Mouse (Mus musculus) myocyte (in vitro differentiated cells): ENCODE measurements around the gene Tnik. TPM values are rescaled to one million over a fixed set of nuclear protein-coding genes. Genes with fewer than 3 reads are reported as not detected.

Experiments used
- H3K27me3 ChIP-seq: one replicate; pipeline ENCODE4 v1.6.1; 2011; ENCODE audit not compliant: control insufficient read depth, insufficient read depth, insufficient read length
- H3K36me3 ChIP-seq: one replicate; pipeline ENCODE4 v1.6.1; 2011; ENCODE audit not compliant: control insufficient read depth, insufficient read depth
- H3K4me2 ChIP-seq: one replicate; pipeline ENCODE4 v1.6.1; 2011; ENCODE audit warnings: low read depth, control low read depth
- H3K4me3 ChIP-seq: one replicate; pipeline ENCODE4 v1.5.1; 2011; ENCODE audit warnings: mild to moderate bottlenecking, control low read depth, moderate library complexity
- H3K79me2 ChIP-seq: one replicate; pipeline ENCODE4 v1.6.1; 2011; ENCODE audit not compliant: control insufficient read depth, insufficient read depth
- H3ac ChIP-seq: one replicate; pipeline ENCODE4 v1.6.1; 2011; ENCODE audit not compliant: control insufficient read depth, insufficient read length
- CEBPB ChIP-seq: IDR thresholded peaks from 2 replicates; pipeline ENCODE4 v1.6.1; 2011; ENCODE audit warnings: mild to moderate bottlenecking, moderate library complexity; ENCODE audit not compliant: poor library complexity, insufficient read depth, severe bottlenecking
- E2F4 ChIP-seq: IDR thresholded peaks from one replicate; pipeline ENCODE4 v1.6.1; 2011; ENCODE audit warnings: mild to moderate bottlenecking, control low read depth, moderate library complexity; ENCODE audit not compliant: insufficient read depth
- MAX ChIP-seq: IDR thresholded peaks from one replicate; pipeline ENCODE4 v1.6.1; 2011; ENCODE audit warnings: low read depth, mild to moderate bottlenecking, control low read depth
- MYOD1 ChIP-seq, 3 experiments: IDR thresholded peaks; one replicate each; pipeline ENCODE4 v1.6.1; 2011; ENCODE audit warnings: control low read depth in 2 of 3, low read depth in 2 of 3, mild to moderate bottlenecking in 2 of 3, moderate library complexity in 1 of 3; ENCODE audit not compliant: insufficient read length in 2 of 3, control insufficient read depth in 1 of 3
- MYOG ChIP-seq, 3 experiments: IDR thresholded peaks; one replicate each; pipeline ENCODE4 v1.6.1; 2011; ENCODE audit warnings: control low read depth in 2 of 3, low read depth in 2 of 3, mild to moderate bottlenecking in 2 of 3; ENCODE audit not compliant: insufficient read length in 2 of 3, control insufficient read depth in 1 of 3, insufficient read depth in 1 of 3
- POLR2A ChIP-seq: IDR thresholded peaks from one replicate; pipeline ENCODE4 v1.6.1; 2011; ENCODE audit warnings: low read depth, mild to moderate bottlenecking, control low read depth, moderate library complexity; ENCODE audit not compliant: insufficient read length
- POLR2AphosphoS2 ChIP-seq: IDR thresholded peaks from one replicate; pipeline ENCODE4 v1.6.1; 2011; ENCODE audit warnings: low read depth, control low read depth; ENCODE audit not compliant: insufficient read length
- REST ChIP-seq: IDR thresholded peaks from one replicate; pipeline ENCODE4 v1.6.1; 2011; ENCODE audit warnings: mild to moderate bottlenecking, control low read depth, moderate library complexity; ENCODE audit not compliant: insufficient read depth, insufficient read length
- SRF ChIP-seq: IDR thresholded peaks from one replicate; pipeline ENCODE4 v1.6.1; 2011; ENCODE audit warnings: low read depth; ENCODE audit not compliant: control insufficient read depth, insufficient read length
- TCF12 ChIP-seq: IDR thresholded peaks from one replicate; pipeline ENCODE4 v1.6.1; 2011; ENCODE audit warnings: mild to moderate bottlenecking, control low read depth; ENCODE audit not compliant: poor library complexity, insufficient read depth, severe bottlenecking
- TCF3 ChIP-seq: IDR thresholded peaks from one replicate; pipeline ENCODE4 v1.6.1; 2011; ENCODE audit warnings: low read depth, control low read depth; ENCODE audit not compliant: insufficient read length
- USF1 ChIP-seq: IDR thresholded peaks from one replicate; pipeline ENCODE4 v1.6.1; 2011; ENCODE audit warnings: low read depth, mild to moderate bottlenecking, control low read depth, moderate library complexity
- polyA plus RNA-seq: library from polyadenylated mRNA; unstranded; fragments of >200 nt; fragmentation: generic; extraction: Trizol; gene quantifications from one replicate; pipeline ENCODE4 v1.2.1, GENCODE M21; 2012; ENCODE audit warnings: missing spikeins

Tnik gene
- polyA plus RNA-seq, 1 experiment = 1.8 TPM

DNA sequence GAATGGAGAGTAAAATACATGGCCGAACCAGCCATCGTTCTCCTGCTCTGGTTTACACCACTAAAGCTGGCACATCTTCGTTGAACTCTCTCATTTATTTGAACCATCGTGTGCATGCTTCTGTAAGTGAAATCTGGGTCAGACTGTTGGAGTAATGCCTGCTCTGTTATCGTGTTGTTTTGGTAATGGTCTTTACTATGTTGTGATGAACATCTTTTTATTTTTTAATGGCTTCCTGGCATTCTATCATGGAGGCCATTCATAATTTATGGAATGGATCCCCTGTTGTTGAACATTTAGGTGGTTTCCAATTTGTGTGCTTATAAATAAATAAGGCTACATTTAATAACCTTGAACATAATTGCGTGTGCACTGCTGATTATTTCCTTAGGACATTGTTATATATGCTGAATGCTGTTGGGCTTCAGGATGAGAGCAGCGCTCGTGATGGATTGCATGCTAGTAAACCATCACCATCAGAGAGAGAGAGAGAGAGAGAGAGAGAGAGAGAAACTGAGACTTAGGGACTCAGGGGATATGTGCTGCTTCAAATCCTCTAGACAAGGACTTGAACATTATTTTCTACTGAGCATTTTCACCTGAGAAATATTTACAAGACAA, 62.7 kb downstream of the Tnik start:
- Histone ChIP-seq H3K27me3 (no peaks in the 10 kb centered on the region), H3K79me2 (no peaks in the 10 kb centered on the region), H3K4me3 (no peak overlapping the region), H3K4me2 (no peak overlapping the region), H3K36me3 (no peaks in the 10 kb centered on the region), H3ac (no peak overlapping the region)
- TF ChIP-seq POLR2A (no peak), MYOG (IDR thresholded peaks at IDR 0.05; ENCODE audit: control insufficient read depth in 1 of 3, insufficient read depth in 1 of 3, insufficient read length in 2 of 3, low read depth in 2 of 3) (no peak), CEBPB (no peak), TCF12 (no peak), E2F4 (no peak), SRF (no peak), MYOD1 (IDR thresholded peaks at IDR 0.05; ENCODE audit: control insufficient read depth in 1 of 3, insufficient read length in 2 of 3, low read depth in 2 of 3) (no peak), POLR2AphosphoS2 (no peak), MAX (no peak), REST (no peak), USF1 (no peak)

- H3K36me3 ChIP-seq = no peaks in the 10 kb centered on the region
- no peaks in the 10 kb centered on the region for H3K27me3 ChIP-seq
- no peak overlapping the region for H3K4me3 ChIP-seq
- H3ac ChIP-seq = no peak overlapping the region
- TF ChIP-seq SRF = no peak
- TF ChIP-seq POLR2AphosphoS2 = no peak
- H3K4me2 ChIP-seq = no peak overlapping the region
- H3K79me2 ChIP-seq = no peaks in the 10 kb centered on the region
Observed at GRCm38 (mm10) chr3:28332316-28332715, 69.3 kb downstream of the Tnik start.

DNA sequence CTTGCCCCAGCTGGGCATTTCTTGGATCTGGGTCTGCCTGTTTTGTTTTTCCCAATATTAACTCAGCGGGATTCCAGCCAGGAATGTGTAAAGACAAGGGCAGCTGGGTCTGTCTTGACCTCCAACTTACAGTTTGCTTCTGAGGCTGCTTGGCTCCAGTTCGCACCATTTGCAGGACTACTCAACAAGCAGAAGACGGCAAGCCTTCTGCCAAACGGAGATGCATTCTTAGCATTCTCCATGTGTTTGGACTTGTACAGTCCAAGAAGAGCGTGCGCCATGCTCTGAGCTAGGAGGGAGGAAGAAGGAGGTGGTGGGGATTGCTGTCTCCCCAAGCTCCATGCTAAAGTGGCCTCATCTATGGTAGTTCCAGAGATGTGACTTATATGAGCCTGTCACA, 70.9 kb downstream of the Tnik start:
- peak overlapping the region; percentile 6 for H3K4me2 ChIP-seq
- no peak overlapping the region for H3ac ChIP-seq
- TF ChIP-seq POLR2AphosphoS2 = no peak
- no peak for TF ChIP-seq TCF12
- no peak for TF ChIP-seq E2F4
- no peak for TF ChIP-seq CEBPB
- TF ChIP-seq POLR2A = no peak
- no peak for TF ChIP-seq USF1
- TF ChIP-seq SRF = no peak
- no peak for TF ChIP-seq REST
- TF ChIP-seq MYOD1 (IDR thresholded peaks at IDR 0.05; ENCODE audit: control insufficient read depth in 1 of 3, insufficient read length in 2 of 3, low read depth in 2 of 3) = peak; percentile 57 to 88 (median 82)
- TF ChIP-seq MYOG (IDR thresholded peaks at IDR 0.05; ENCODE audit: control insufficient read depth in 1 of 3, insufficient read depth in 1 of 3, insufficient read length in 2 of 3, low read depth in 2 of 3) = peak in 1 of 3 experiments; percentile 40
- no peak for TF ChIP-seq TCF3
- H3K4me3 ChIP-seq = no peak overlapping the region
- no peaks in the 10 kb centered on the region for H3K79me2 ChIP-seq
- H3K27me3 ChIP-seq = no peaks in the 10 kb centered on the region
- H3K36me3 ChIP-seq = no peaks in the 10 kb centered on the region

DNA sequence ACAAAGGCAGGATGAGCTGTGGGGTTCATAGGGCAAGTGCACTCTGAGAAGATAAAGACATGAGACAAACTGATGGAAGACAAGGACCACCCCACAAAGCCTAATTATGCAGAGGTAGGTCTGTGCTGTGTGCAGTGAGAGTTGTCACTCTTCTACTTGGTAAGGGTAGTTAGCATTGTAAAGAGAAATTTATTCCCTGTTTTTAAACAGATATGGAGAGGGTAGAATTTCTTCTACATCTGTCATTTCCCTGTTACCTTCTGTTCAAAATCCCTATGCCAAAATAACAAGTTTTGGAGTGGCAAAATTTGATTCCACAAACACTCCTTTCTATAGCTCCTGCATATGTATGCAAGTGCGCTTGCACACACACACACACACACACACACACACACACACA, 71.5 kb downstream of the Tnik start:
- Histone ChIP-seq H3K27me3 (no peaks in the 10 kb centered on the region), H3K4me2 (no peak overlapping the region), H3K4me3 (no peak overlapping the region), H3K79me2 (no peaks in the 10 kb centered on the region), H3K36me3 (no peaks in the 10 kb centered on the region), H3ac (no peak overlapping the region)
- TF ChIP-seq POLR2A (no peak), CEBPB (no peak), TCF3 (no peak), MYOD1 (IDR thresholded peaks at IDR 0.05; ENCODE audit: control insufficient read depth in 1 of 3, insufficient read length in 2 of 3, low read depth in 2 of 3) (no peak), MAX (no peak), E2F4 (no peak), POLR2AphosphoS2 (no peak), TCF12 (no peak), REST (no peak), USF1 (no peak), SRF (no peak), MYOG (IDR thresholded peaks at IDR 0.05; ENCODE audit: control insufficient read depth in 1 of 3, insufficient read depth in 1 of 3, insufficient read length in 2 of 3, low read depth in 2 of 3) (no peak)

- H3K36me3 ChIP-seq = no peaks in the 10 kb centered on the region
- H3K79me2 ChIP-seq = no peaks in the 10 kb centered on the region
- no peak overlapping the region for H3K4me2 ChIP-seq
- no peak overlapping the region for H3K4me3 ChIP-seq
- H3K27me3 ChIP-seq = no peaks in the 10 kb centered on the region
- H3ac ChIP-seq = no peak overlapping the region
- TF ChIP-seq E2F4 (no peak), POLR2AphosphoS2 (no peak), MAX (no peak), CEBPB (no peak), POLR2A (no peak), MYOD1 (IDR thresholded peaks at IDR 0.05; ENCODE audit: control insufficient read depth in 1 of 3, insufficient read length in 2 of 3, low read depth in 2 of 3) (no peak), SRF (no peak), REST (no peak), TCF3 (no peak), TCF12 (no peak), MYOG (IDR thresholded peaks at IDR 0.05; ENCODE audit: control insufficient read depth in 1 of 3, insufficient read depth in 1 of 3, insufficient read length in 2 of 3, low read depth in 2 of 3) (no peak)
Observed at GRCm38 (mm10) chr3:28340071-28340470, 77.1 kb downstream of the Tnik start.
